Mouse (Mus musculus) thymus, adult 2 months (tissue): ENCODE measurements around the gene Zfp148. TPM values are rescaled to one million over a fixed set of nuclear protein-coding genes. Genes with fewer than 3 reads are reported as not detected.
"Not testable (repeated sequence)": the region's sequence is repeated elsewhere in the genome, so short reads cannot be mapped to it uniquely, and the experiment has no call there.

Experiments used
- DNase-seq: peaks from one replicate; pipeline ENCODE4 v3.0.0; 2021
- H3K27ac ChIP-seq: fragments of 200-500 bp; 2 replicates; pipeline ENCODE4 v1.5.1; 2012; ENCODE audit warnings: low read length, control low read depth; ENCODE audit not compliant: control insufficient read depth, insufficient read depth
- H3K27me3 ChIP-seq: fragments of 200-500 bp; 2 replicates; pipeline ENCODE4 v1.6.1; 2012; ENCODE audit warnings: mild to moderate bottlenecking, low read length, moderate library complexity, mixed read lengths; ENCODE audit not compliant: control insufficient read depth, insufficient read depth
- H3K36me3 ChIP-seq: fragments of 200-500 bp; 2 replicates; pipeline ENCODE4 v1.6.1; 2012; ENCODE audit warnings: mild to moderate bottlenecking, low read length, moderate library complexity; ENCODE audit not compliant: control insufficient read depth, insufficient read depth
- H3K4me1 ChIP-seq: fragments of 200-500 bp; replicated peaks from 2 replicates; pipeline ENCODE4 v1.6.1; 2012; ENCODE audit warnings: low read length; ENCODE audit not compliant: control insufficient read depth, insufficient read depth
- H3K4me3 ChIP-seq: fragments of 200-500 bp; 2 replicates; pipeline ENCODE4 v1.5.1; 2012; ENCODE audit warnings: mild to moderate bottlenecking, low read length, control low read depth, moderate library complexity; ENCODE audit not compliant: control insufficient read depth, insufficient read depth
- CTCF ChIP-seq: fragments of 200-500 bp; IDR thresholded peaks from 2 replicates; pipeline ENCODE4 v1.5.1; 2012; ENCODE audit warnings: mild to moderate bottlenecking, control low read depth, low read length, moderate library complexity, borderline replicate concordance; ENCODE audit not compliant: control insufficient read depth, poor library complexity, insufficient read depth; ENCODE audit errors: extremely low read depth
- POLR2A ChIP-seq: fragments of 200-500 bp; IDR thresholded peaks from 2 replicates; pipeline ENCODE4 v1.6.1; 2012; ENCODE audit warnings: mild to moderate bottlenecking, low read length, control low read depth, moderate library complexity; ENCODE audit not compliant: control insufficient read depth, poor library complexity, insufficient read depth; ENCODE audit errors: extremely low read depth
- WGBS: fragments of 180-500 bp; shearing (Covaris S2); methylation state at CpG from one replicate; pipeline ENCODE4 v1.1.7; 2018; 5-methylcytosine and 5-hydroxymethylcytosine counted together
- polyA plus RNA-seq: library from polyadenylated mRNA; depleted of rRNA; stranded (reverse); fragments of >200 nt; gene quantifications from 2 replicates; pipeline ENCODE4 v1.2.3, GENCODE M21; 2012

Zfp148 gene
- polyA plus RNA-seq, 1 experiment, result 22.5 TPM

DNA sequence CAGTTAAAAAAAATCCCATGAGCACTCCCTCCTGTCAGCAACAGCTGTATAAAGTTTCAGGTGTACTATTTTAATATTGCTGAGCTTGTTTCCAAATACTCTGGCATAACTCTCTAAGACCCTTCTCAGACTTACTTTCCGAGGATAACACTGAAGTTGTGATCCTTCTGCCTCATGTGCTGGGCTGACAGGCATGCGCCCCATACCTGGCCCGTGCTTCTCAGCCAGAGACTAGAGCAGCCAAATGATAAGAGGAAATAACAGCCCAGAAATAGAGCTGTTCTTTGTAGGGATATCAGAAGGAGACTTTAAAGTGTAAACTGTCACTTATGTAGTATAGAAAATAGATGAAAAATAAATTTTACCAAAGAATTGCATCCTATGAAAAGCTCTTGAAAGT, 101.7 kb downstream of the Zfp148 start:
- H3K27ac ChIP-seq, result no peak overlapping the region
- no peaks in the 10 kb centered on the region for H3K4me1 ChIP-seq
- TF ChIP-seq POLR2A (no peak), CTCF (no peak)
- H3K27me3 ChIP-seq, result no peaks in the 10 kb centered on the region
- no peak for DNase-seq
- H3K36me3 ChIP-seq, result peaks cover 17% of the 10 kb centered on the region
- no peak overlapping the region for H3K4me3 ChIP-seq
- WGBS, result 98% methylated on average over 3 of the region's 3 CpGs

GRCm38 (mm10) chr16:33487709-33488108, 107.1 kb downstream of the Zfp148 start:
- Histone ChIP-seq H3K4me1 (no peaks in the 10 kb centered on the region), H3K27ac (no peak overlapping the region), H3K4me3 (no peak overlapping the region), H3K27me3 (no peaks in the 10 kb centered on the region), H3K36me3 (peaks cover 22% of the 10 kb centered on the region; the same call in 1 of the 2 replicates)
- WGBS, result over 99% methylated on average over 4 of the region's 4 CpGs
- TF ChIP-seq CTCF (no peak), POLR2A (no peak)
- DNase-seq, result no peak

- DNase-seq, result no peak
- Histone ChIP-seq H3K27me3 (no peaks in the 10 kb centered on the region), H3K27ac (no peak overlapping the region), H3K36me3 (peaks cover 40% of the 10 kb centered on the region), H3K4me1 (no peaks in the 10 kb centered on the region), H3K4me3 (no peak overlapping the region)
- TF ChIP-seq POLR2A, result no peak
- TF ChIP-seq CTCF, result no peak
- WGBS, result 98% methylated on average over 4 of the region's 4 CpGs
Observed at GRCm38 (mm10) chr16:33494374-33494773, 113.7 kb downstream of the Zfp148 start.

DNA sequence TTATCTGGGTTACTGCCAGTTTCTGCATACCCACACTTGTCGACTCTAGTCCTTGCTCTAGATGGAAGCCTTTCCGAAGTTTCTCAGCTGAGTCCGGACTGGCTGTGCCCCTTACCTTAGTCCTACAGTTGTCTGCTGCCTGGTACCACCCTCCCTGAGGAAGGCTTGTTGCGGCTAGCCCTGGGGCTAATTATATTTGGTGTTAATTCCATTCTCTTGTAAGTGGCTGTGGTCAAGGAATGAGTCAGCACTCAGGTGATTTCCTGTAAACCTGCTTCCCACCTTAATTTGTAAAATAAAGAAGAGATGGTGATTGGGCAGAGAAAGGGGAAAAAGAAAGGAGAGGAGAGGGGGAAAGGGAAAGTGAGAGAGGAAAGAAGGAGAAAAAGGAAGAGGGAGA, 127.4 kb downstream of the Zfp148 start:
- DNase-seq, result no peak
- peaks cover 3% of the 10 kb centered on the region; the same call in 1 of the 2 replicates for H3K36me3 ChIP-seq
- TF ChIP-seq CTCF (no peak), POLR2A (no peak)
- H3K4me3 ChIP-seq, result no peak overlapping the region
- 90% methylated on average over 4 of the region's 4 CpGs for WGBS
- no peaks in the 10 kb centered on the region for H3K4me1 ChIP-seq
- no peaks in the 10 kb centered on the region for H3K27me3 ChIP-seq
- no peak overlapping the region for H3K27ac ChIP-seq

DNA sequence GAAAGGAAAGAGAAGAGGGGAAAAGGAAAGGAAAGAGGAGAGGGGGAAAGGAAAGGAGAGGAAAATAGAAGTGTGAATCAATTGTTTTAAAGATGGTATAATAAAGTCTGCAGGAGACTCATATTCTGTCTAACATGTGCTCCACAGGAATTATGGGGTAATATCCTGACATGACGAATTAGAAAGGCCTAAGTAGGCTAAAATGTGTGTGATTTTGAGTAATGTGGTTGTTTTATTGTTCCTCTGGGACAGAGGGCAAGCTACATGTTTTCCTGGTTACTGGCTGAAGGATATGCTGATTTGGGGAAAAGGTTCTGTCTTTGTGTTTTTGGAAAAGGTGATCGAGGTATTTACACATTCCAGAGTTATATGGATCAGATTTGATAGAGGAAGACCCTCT, 128.6 kb downstream of the Zfp148 start:
- H3K4me3 ChIP-seq, H3K4me1 ChIP-seq, H3K36me3 ChIP-seq, DNase-seq, H3K27ac ChIP-seq, H3K27me3 ChIP-seq: not testable (repeated sequence)
- 94% methylated on average over 2 of the region's 2 CpGs for WGBS

GRCm38 (mm10) chr16:33510856-33511255, 130.2 kb downstream of the Zfp148 start:
- DNase-seq, H3K27me3 ChIP-seq, H3K27ac ChIP-seq, H3K4me3 ChIP-seq, H3K36me3 ChIP-seq, H3K4me1 ChIP-seq: not testable (repeated sequence)
- WGBS, result 92% methylated on average over 4 of the region's 4 CpGs

DNA sequence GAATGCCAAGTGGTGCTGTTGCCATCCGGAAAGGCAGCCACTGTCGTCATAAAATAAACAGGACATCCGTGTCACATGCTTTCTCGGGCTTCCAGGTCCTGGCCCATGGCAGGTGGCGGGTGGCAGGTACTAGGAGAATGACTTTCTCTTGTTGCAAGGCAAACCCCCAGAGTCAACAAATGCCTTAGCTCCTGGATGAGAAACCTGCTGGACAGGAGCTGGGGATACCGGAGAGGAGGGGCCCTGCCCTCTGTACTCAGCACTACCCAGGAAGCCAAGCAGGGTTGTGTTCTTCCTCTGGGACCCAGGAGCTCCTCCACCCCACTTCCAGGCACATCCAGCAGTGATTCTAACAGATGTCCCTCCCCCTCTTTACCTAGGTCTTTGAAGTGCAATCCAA, 131.9 kb downstream of the Zfp148 start:
- Histone ChIP-seq H3K4me1 (0 out of 2 replicates have a peak, but pooled peaks cover 5% of the 10 kb centered on the region), H3K36me3 (no peaks in the 10 kb centered on the region), H3K4me3 (no peak overlapping the region), H3K27me3 (no peaks in the 10 kb centered on the region), H3K27ac (no peak overlapping the region)
- no peak for DNase-seq
- 94% methylated on average over 6 of the region's 6 CpGs for WGBS
- TF ChIP-seq POLR2A, result no peak
- TF ChIP-seq CTCF, result no peak
